Mouse (Mus musculus) hindbrain, embryonic 15.5 days (tissue): ENCODE measurements around the gene Myo1d. TPM values are rescaled to one million over a fixed set of nuclear protein-coding genes. Genes with fewer than 3 reads are reported as not detected.
"Not testable (repeated sequence)": the region's sequence is repeated elsewhere in the genome, so short reads cannot be mapped to it uniquely, and the experiment has no call there.

Source experiments
- ATAC-seq: fragments of 200-750 bp; cut with Nextera tagmentation; 2 replicates; pipeline ENCODE4 v1.8.0; 2017; ENCODE audit warnings: low read depth, moderate number of reproducible peaks, moderate TSS enrichment; ENCODE audit not compliant: low FRiP score
- H3K27ac ChIP-seq: fragments of 300-500 bp; sonication (generic); replicated peaks from 2 replicates; pipeline ENCODE4 v1.5.1; 2015; ENCODE audit warnings: mild to moderate bottlenecking, inconsistent platforms
- H3K27me3 ChIP-seq: fragments of 300-500 bp; sonication (generic); 2 replicates; pipeline ENCODE4 v1.6.1; 2015; ENCODE audit warnings: control low read depth, inconsistent platforms
- H3K36me3 ChIP-seq: fragments of 300-500 bp; sonication (generic); 2 replicates; pipeline ENCODE4 v1.6.1; 2015; ENCODE audit warnings: control low read depth, inconsistent platforms
- H3K4me1 ChIP-seq: fragments of 300-500 bp; sonication (generic); replicated peaks from 2 replicates; pipeline ENCODE4 v1.6.1; 2015; ENCODE audit warnings: control low read depth, inconsistent platforms
- H3K4me2 ChIP-seq: fragments of 300-500 bp; sonication (generic); 2 replicates; pipeline ENCODE4 v1.6.1; 2015; ENCODE audit warnings: moderate library complexity, mild to moderate bottlenecking, inconsistent platforms
- H3K4me3 ChIP-seq: fragments of 300-500 bp; sonication (generic); 2 replicates; pipeline ENCODE4 v1.5.1; 2015; ENCODE audit warnings: mild to moderate bottlenecking, inconsistent platforms
- H3K9ac ChIP-seq: fragments of 300-500 bp; sonication (generic); 2 replicates; pipeline ENCODE4 v1.6.1; 2015; ENCODE audit warnings: inconsistent platforms
- H3K9me3 ChIP-seq: fragments of 300-500 bp; sonication (generic); 2 replicates; pipeline ENCODE4 v1.6.1; 2016; ENCODE audit warnings: control low read depth, inconsistent platforms
- WGBS: fragments of 180-500 bp; shearing (Covaris S2); methylation state at CpG from one replicate; pipeline ENCODE4 v1.1.7; 2015; 5-methylcytosine and 5-hydroxymethylcytosine counted together
- polyA plus RNA-seq: library from polyadenylated mRNA; unstranded; fragments of >200 nt; fragmentation: Nextera tagmentation; extraction: Ambion mirVana; gene quantifications from 2 replicates; pipeline ENCODE4 v1.2.1, GENCODE M21; 2015

The Myo1d gene
- polyA plus RNA-seq, 1 experiment from 2014 or later, result 2.6 TPM

GRCm38 (mm10) chr11:80463605-80464130, 316.2 kb downstream of the Myo1d start:
- 91% methylated on average over 4 of the region's 4 CpGs for WGBS
- peaks cover 82% of the 10 kb centered on the region for H3K36me3 ChIP-seq

GRCm38 (mm10) chr11:80453198-80453597, 326.6 kb downstream of the Myo1d start:
- Histone ChIP-seq H3K36me3 (peaks cover 44% of the 10 kb centered on the region), H3K9me3 (no peaks in the 10 kb centered on the region), H3K4me3 (no peak overlapping the region), H3K9ac (no peak overlapping the region), H3K27me3 (no peaks in the 10 kb centered on the region), H3K4me2 (no peak overlapping the region), H3K4me1 (no peaks in the 10 kb centered on the region), H3K27ac (no peak overlapping the region)
- 91% methylated on average over 1 of the region's 1 CpGs for WGBS
- no peak for ATAC-seq

More at GRCm38 (mm10) chr11:80463605-80464130, 316.2 kb downstream of the Myo1d start:
- H3K4me1 ChIP-seq, H3K27ac ChIP-seq, H3K9ac ChIP-seq, H3K9me3 ChIP-seq, ATAC-seq, H3K4me3 ChIP-seq, H3K27me3 ChIP-seq, H3K4me2 ChIP-seq: not testable (repeated sequence)

GRCm38 (mm10) chr11:80452242-80452641, 327.6 kb downstream of the Myo1d start:
- Histone ChIP-seq H3K27me3 (no peaks in the 10 kb centered on the region), H3K4me2 (no peak overlapping the region), H3K27ac (no peak overlapping the region), H3K4me3 (no peak overlapping the region), H3K9me3 (no peaks in the 10 kb centered on the region), H3K9ac (no peak overlapping the region), H3K4me1 (no peaks in the 10 kb centered on the region), H3K36me3 (peaks cover 42% of the 10 kb centered on the region)
- 91% methylated on average over 3 of the region's 3 CpGs for WGBS
- ATAC-seq, result no peak

- no peak overlapping the region for H3K9ac ChIP-seq
- H3K4me1 ChIP-seq, result no peaks in the 10 kb centered on the region
- WGBS, result 98% methylated on average over 2 of the region's 2 CpGs
- no peak overlapping the region for H3K27ac ChIP-seq
- no peaks in the 10 kb centered on the region for H3K9me3 ChIP-seq
- no peak for ATAC-seq
- peaks cover 45% of the 10 kb centered on the region for H3K36me3 ChIP-seq
- H3K27me3 ChIP-seq, result no peaks in the 10 kb centered on the region
- no peak overlapping the region for H3K4me2 ChIP-seq
- no peak overlapping the region for H3K4me3 ChIP-seq
These were observed 330.0 kb downstream of the Myo1d start for GRCm38 (mm10) chr11:80449859-80450258.

GRCm38 (mm10) chr11:80446916-80447315, 332.9 kb downstream of the Myo1d start:
- H3K4me2 ChIP-seq, result no peak overlapping the region
- no peaks in the 10 kb centered on the region for H3K27me3 ChIP-seq
- H3K9ac ChIP-seq, result no peak overlapping the region
- ATAC-seq, result no peak
- peaks cover 41% of the 10 kb centered on the region for H3K36me3 ChIP-seq
- H3K4me1 ChIP-seq, result no peaks in the 10 kb centered on the region
- H3K4me3 ChIP-seq, result no peak overlapping the region
- H3K27ac ChIP-seq, result no peak overlapping the region
- H3K9me3 ChIP-seq, result no peaks in the 10 kb centered on the region
- 95% methylated on average over 3 of the region's 3 CpGs for WGBS

Other genes starting within 250 kb of the Myo1d start
- 21.9 and 24.9 TPM in 2 replicates for gene Tmem98, start 30.1 kb upstream of the Myo1d start, polyA plus RNA-seq
- not detected in 2 replicates for gene Spaca3, start 78.3 kb upstream of the Myo1d start, polyA plus RNA-seq